Mouse (Mus musculus) embryonic facial prominence, embryonic 14.5 days (tissue): Measurements from ENCODE around the gene Oas1e. TPM values are rescaled to one million over a fixed set of nuclear protein-coding genes. Genes with fewer than 3 reads are reported as not detected.

ENCODE experiments used
- ATAC-seq: fragments of 200-750 bp; cut with Nextera tagmentation; 2 replicates; pipeline ENCODE4 v1.8.0; 2017; ENCODE audit warnings: low read depth, moderate number of reproducible peaks, moderate TSS enrichment
- DNase-seq: peaks from one replicate; pipeline ENCODE4 v3.0.0-alpha.2; 2015; ENCODE audit warnings: low spot score
- H3K27ac ChIP-seq: fragments of 300-500 bp; sonication (generic); replicated peaks from 2 replicates; pipeline ENCODE4 v1.5.1; 2014; ENCODE audit warnings: low read depth, mild to moderate bottlenecking, low read length, moderate library complexity
- H3K27me3 ChIP-seq: fragments of 300-500 bp; sonication (generic); replicated peaks from 2 replicates; pipeline ENCODE4 v1.6.1; 2014; ENCODE audit warnings: low read length; ENCODE audit not compliant: control insufficient read depth, insufficient read depth
- H3K36me3 ChIP-seq: fragments of 300-500 bp; sonication (generic); 2 replicates; pipeline ENCODE4 v1.6.1; 2014; ENCODE audit warnings: low read length, mixed read lengths; ENCODE audit not compliant: control insufficient read depth, insufficient read depth
- H3K4me1 ChIP-seq: fragments of 300-500 bp; sonication (generic); 2 replicates; pipeline ENCODE4 v1.6.1; 2014; ENCODE audit warnings: antibody characterized with exemption, low read length; ENCODE audit not compliant: control insufficient read depth, insufficient read depth
- H3K4me2 ChIP-seq: fragments of 300-500 bp; sonication (generic); 2 replicates; pipeline ENCODE4 v1.6.1; 2014; ENCODE audit warnings: low read depth, mild to moderate bottlenecking, low read length, moderate library complexity, mixed read lengths
- H3K4me3 ChIP-seq: fragments of 300-500 bp; sonication (generic); 2 replicates; pipeline ENCODE4 v1.5.1; 2014; ENCODE audit warnings: low read depth, mild to moderate bottlenecking, low read length
- H3K9ac ChIP-seq: fragments of 300-500 bp; sonication (generic); 2 replicates; pipeline ENCODE4 v1.6.1; 2014; ENCODE audit warnings: low read depth, mild to moderate bottlenecking, low read length, moderate library complexity, mixed read lengths
- H3K9me3 ChIP-seq: fragments of 300-500 bp; sonication (generic); 2 replicates; pipeline ENCODE4 v1.6.1; 2016; ENCODE audit warnings: low read length; ENCODE audit not compliant: control insufficient read depth
- WGBS: fragments of 180-500 bp; shearing (Covaris S2); extraction: QIAGEN DNeasy Blood & Tissue Kit; methylation state at CpG from one replicate; pipeline ENCODE4 v1.1.7; 2014; 5-methylcytosine and 5-hydroxymethylcytosine counted together
- polyA plus RNA-seq: library from polyadenylated mRNA; unstranded; fragments of >200 nt; fragmentation: Nextera tagmentation; extraction: Ambion mirVana; gene quantifications from 2 replicates; pipeline ENCODE4 v1.2.1, GENCODE M21; 2014

The Oas1e gene
- polyA plus RNA-seq, 1 experiment from 2014 or later = 0.10 TPM

DNA sequence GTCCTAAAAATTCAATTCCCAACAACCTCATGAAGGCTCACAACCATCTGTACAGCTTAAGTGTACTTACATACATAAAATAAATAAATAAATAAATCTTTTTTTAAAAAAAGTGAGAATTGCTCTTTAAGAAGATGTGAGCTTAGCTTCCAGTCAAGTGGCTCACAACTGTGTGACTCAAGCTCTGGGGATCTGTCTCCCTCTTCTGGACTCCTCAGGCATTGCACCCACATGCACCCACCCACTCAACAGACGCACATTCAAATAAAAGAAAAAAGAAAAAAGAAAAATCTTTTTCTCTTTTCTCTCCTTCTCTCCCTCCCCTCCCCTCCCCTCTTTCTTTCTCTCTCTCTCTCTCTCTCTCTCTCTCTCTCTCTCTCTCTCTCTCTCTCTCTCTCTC is 13.7 kb downstream of the Oas1e start:
- Histone ChIP-seq H3K36me3 (no peaks in the 10 kb centered on the region), H3K4me3 (no peak overlapping the region), H3K4me2 (no peak overlapping the region), H3K9ac (no peak overlapping the region), H3K4me1 (peaks cover 2% of the 10 kb centered on the region; the same call in 1 of the 2 replicates), H3K27ac (no peak overlapping the region), H3K9me3 (no peaks in the 10 kb centered on the region), H3K27me3 (no peaks in the 10 kb centered on the region)
- ATAC-seq (no peak), DNase-seq (no peak)
- WGBS = 100% methylated on average over 1 of the region's 1 CpGs

DNA sequence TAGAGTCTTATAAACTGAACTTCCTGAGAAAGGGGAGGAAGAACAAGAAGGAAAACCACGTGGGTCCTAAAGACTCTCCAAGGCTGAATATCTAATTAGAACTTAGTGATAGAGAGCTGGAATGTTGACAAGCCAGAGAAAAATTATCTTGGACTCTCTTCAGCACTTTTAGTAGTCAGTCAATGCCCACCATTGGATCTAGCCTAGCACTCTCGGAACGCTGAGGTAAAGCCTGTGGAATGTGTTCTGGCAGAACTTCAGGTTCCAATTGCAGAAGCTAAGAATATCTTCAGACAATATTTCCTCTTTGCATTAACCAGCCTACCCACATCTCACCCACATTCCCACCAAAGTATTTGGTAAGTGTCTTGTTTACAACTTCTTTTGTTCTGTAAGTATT is 15.4 kb downstream of the Oas1e start:
- no peaks in the 10 kb centered on the region for H3K27me3 ChIP-seq
- 34% methylated on average over 3 of the region's 3 CpGs for WGBS
- ATAC-seq (no peak), DNase-seq (peak; percentile 61)
- no peak overlapping the region for H3K4me2 ChIP-seq
- no peaks in the 10 kb centered on the region for H3K36me3 ChIP-seq
- H3K9ac ChIP-seq = no peak overlapping the region
- H3K9me3 ChIP-seq = no peaks in the 10 kb centered on the region
- no peak overlapping the region for H3K27ac ChIP-seq
- no peak overlapping the region for H3K4me3 ChIP-seq
- peaks cover 2% of the 10 kb centered on the region; the same call in 1 of the 2 replicates for H3K4me1 ChIP-seq

- H3K9me3 ChIP-seq = no peaks in the 10 kb centered on the region
- 79% methylated on average over 2 of the region's 2 CpGs for WGBS
- no peak overlapping the region for H3K27ac ChIP-seq
- no peak overlapping the region for H3K4me2 ChIP-seq
- H3K36me3 ChIP-seq = no peaks in the 10 kb centered on the region
- no peak overlapping the region for H3K9ac ChIP-seq
- no peaks in the 10 kb centered on the region for H3K27me3 ChIP-seq
- ATAC-seq (no peak), DNase-seq (no peak)
- H3K4me1 ChIP-seq = peaks cover 2% of the 10 kb centered on the region; the same call in 1 of the 2 replicates
- H3K4me3 ChIP-seq = no peak overlapping the region
Observed at GRCm38 (mm10) chr5:120778941-120779340, 16.4 kb downstream of the Oas1e start.

DNA sequence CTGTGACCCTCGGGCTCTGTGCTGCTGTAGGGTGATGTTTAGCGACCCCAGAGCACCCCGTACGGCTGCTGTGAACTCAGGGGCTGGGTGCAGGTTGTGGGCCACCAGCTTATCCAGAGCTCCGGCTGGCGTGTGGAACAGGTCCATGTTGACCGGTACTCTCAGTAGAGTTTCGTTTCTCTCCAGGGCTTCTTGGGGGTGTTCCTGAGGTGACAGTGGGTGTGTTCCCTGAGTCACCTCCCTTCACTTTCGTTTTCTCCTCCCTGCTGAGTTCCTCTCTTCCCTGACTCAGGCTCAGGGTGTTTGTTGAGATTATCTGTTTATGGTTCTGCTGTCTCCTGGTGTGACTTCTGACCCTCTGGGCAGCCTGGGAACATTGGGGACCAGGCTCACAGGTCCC is 17.9 kb downstream of the Oas1e start, which contains the start of gene Oas3:
TSS of gene Oas3 (minus strand) at position 184 of the 400 bp plus-strand sequence.
- no peaks in the 10 kb centered on the region for H3K9me3 ChIP-seq
- no peak within 1 kb of the TSS for H3K4me3 ChIP-seq
- no peak within 1 kb of the TSS for H3K9ac ChIP-seq
- no peak within 1 kb of the TSS for H3K27ac ChIP-seq
- 84% methylated on average over 9 of the region's 9 CpGs for WGBS
- ATAC-seq (no peak), DNase-seq (no peak)
- peaks cover 2% of the 10 kb centered on the region; the same call in 1 of the 2 replicates for H3K4me1 ChIP-seq
- no peak within 1 kb of the TSS for H3K4me2 ChIP-seq
- no peaks in the 10 kb centered on the region for H3K27me3 ChIP-seq
- H3K36me3 ChIP-seq = no peaks in the 10 kb centered on the region

DNA sequence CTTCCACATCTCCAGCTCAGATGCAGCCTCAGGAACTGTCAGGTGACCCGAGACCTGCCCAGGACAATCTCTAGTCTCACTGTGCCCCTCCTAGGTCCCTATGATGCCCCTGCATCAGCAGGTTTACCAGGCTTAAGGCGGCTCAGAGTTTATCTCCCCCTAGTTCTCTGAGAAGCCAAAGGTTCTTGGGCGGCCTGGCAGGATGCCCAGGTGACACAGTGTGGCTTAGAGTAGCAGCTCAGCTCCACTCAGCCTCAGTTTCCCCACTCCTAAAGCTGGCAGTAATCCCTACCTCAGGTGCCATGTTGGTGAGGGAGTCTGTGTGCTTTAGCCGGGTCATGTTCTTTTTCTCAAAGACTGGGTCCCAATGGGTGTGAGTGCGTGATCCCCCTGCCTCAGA is 18.5 kb downstream of the Oas1e start:
- H3K9ac ChIP-seq = no peak overlapping the region
- H3K36me3 ChIP-seq = no peaks in the 10 kb centered on the region
- no peak for DNase-seq
- peaks cover 2% of the 10 kb centered on the region; the same call in 1 of the 2 replicates for H3K4me1 ChIP-seq
- no peak overlapping the region for H3K27ac ChIP-seq
- no peaks in the 10 kb centered on the region for H3K9me3 ChIP-seq
- H3K4me3 ChIP-seq = no peak overlapping the region
- H3K4me2 ChIP-seq = no peak overlapping the region
- ATAC-seq = no peak
- no peaks in the 10 kb centered on the region for H3K27me3 ChIP-seq
- 78% methylated on average over 5 of the region's 5 CpGs for WGBS

- peaks cover 2% of the 10 kb centered on the region; the same call in 1 of the 2 replicates for H3K4me1 ChIP-seq
- DNase-seq = peak; percentile 20
- H3K9me3 ChIP-seq = no peaks in the 10 kb centered on the region
- 75% methylated on average over 14 of the region's 14 CpGs for WGBS
- H3K4me3 ChIP-seq = no peak overlapping the region
- no peaks in the 10 kb centered on the region for H3K36me3 ChIP-seq
- ATAC-seq = no peak
- H3K27me3 ChIP-seq = no peaks in the 10 kb centered on the region
- H3K27ac ChIP-seq = no peak overlapping the region
- no peak overlapping the region for H3K9ac ChIP-seq
- H3K4me2 ChIP-seq = no peak overlapping the region
Observed at GRCm38 (mm10) chr5:120775287-120775985, 19.9 kb downstream of the Oas1e start.

- no peak overlapping the region for H3K4me2 ChIP-seq
- H3K4me3 ChIP-seq = no peak overlapping the region
- ATAC-seq (no peak), DNase-seq (no peak)
- H3K27me3 ChIP-seq = no peaks in the 10 kb centered on the region
- H3K9me3 ChIP-seq = no peaks in the 10 kb centered on the region
- H3K4me1 ChIP-seq = no peaks in the 10 kb centered on the region
- 71% methylated on average over 3 of the region's 3 CpGs for WGBS
- H3K36me3 ChIP-seq = no peaks in the 10 kb centered on the region
- H3K27ac ChIP-seq = no peak overlapping the region
- H3K9ac ChIP-seq = no peak overlapping the region
Observed at GRCm38 (mm10) chr5:120769396-120769795, 25.9 kb downstream of the Oas1e start.

- no peaks in the 10 kb centered on the region for H3K36me3 ChIP-seq
- no peaks in the 10 kb centered on the region for H3K4me1 ChIP-seq
- no peak overlapping the region for H3K4me2 ChIP-seq
- H3K4me3 ChIP-seq = no peak overlapping the region
- H3K27ac ChIP-seq = no peak overlapping the region
- no peaks in the 10 kb centered on the region for H3K27me3 ChIP-seq
- H3K9me3 ChIP-seq = no peaks in the 10 kb centered on the region
- no peak overlapping the region for H3K9ac ChIP-seq
- no peak for ATAC-seq
- no peak for DNase-seq
- 70% methylated on average over 8 of the region's 8 CpGs for WGBS
Observed at GRCm38 (mm10) chr5:120765010-120765409, 30.3 kb downstream of the Oas1e start.

GRCm38 (mm10) chr5:120761901-120762300 is 33.4 kb downstream of the Oas1e start:
- Histone ChIP-seq H3K9ac (no peak overlapping the region), H3K4me1 (no peaks in the 10 kb centered on the region), H3K27me3 (no peaks in the 10 kb centered on the region), H3K9me3 (no peaks in the 10 kb centered on the region), H3K27ac (no peak overlapping the region), H3K4me3 (no peak overlapping the region), H3K36me3 (no peaks in the 10 kb centered on the region), H3K4me2 (no peak overlapping the region)
- ATAC-seq = no peak; the same call in 1 of the 2 replicates
- peak; percentile 15 for DNase-seq
- WGBS = 23% methylated on average over 6 of the region's 6 CpGs
